In genomic region chr6:134917087-134917486, GRCm38 (mm10) we compare ENCODE assay signal across 8 mouse cellular contexts. TPM values are rescaled to one million over a fixed set of nuclear protein-coding genes. Genes with fewer than 3 reads are reported as not detected.
DNase-seq lines count a peak whose midpoint lies in the region; ATAC-seq and TF ChIP-seq lines count a peak whose summit lies in the region.

No protein-coding gene starts in this region.

- peaks cover 24% of the 10 kb centered on the region for H3K27me3 ChIP-seq in embryonic facial prominence, embryonic 10.5 days (replicated peaks; ENCODE audit: low read depth, poor library complexity, severe bottlenecking)
- H3K27me3 ChIP-seq in heart, embryonic 13.5 days (replicated peaks), result 0 out of 2 replicates have a peak, but pooled peaks cover 6% of the 10 kb centered on the region
- no peaks in the 10 kb centered on the region for H3K27me3 ChIP-seq in kidney, embryonic 16.5 days (ENCODE audit: insufficient read depth, low read length)
- H3K27me3 ChIP-seq in lung, embryonic 14.5 days (ENCODE audit: insufficient read depth, low read length), result no peaks in the 10 kb centered on the region

- DNase-seq in B cell, adult 2 months, result peak; percentile 40 to 47
- DNase-seq in NIH3T3 (ENCODE audit: low read depth), result peak; percentile 76
- DNase-seq in embryonic facial prominence, embryonic 10.5 days (ENCODE audit: low spot score), result peak; percentile 62
- peak; percentile 80 for DNase-seq in lung, embryonic 14.5 days
- DNase-seq in ovary, adult 18-20 months (ENCODE audit: low spot score), result peak; percentile 57
- peak; percentile 61 for DNase-seq in yolk sac, embryonic 10.5 days (ENCODE audit: low spot score)

- no peak for ATAC-seq in heart, embryonic 13.5 days (ENCODE audit: extremely low read depth, insufficient number of reproducible peaks, low FRiP score, low TSS enrichment)
- ATAC-seq in kidney, embryonic 16.5 days (ENCODE audit: low FRiP score, low TSS enrichment), result 0 out of 2 replicates have a peak, but pooled peaks have one; percentile 27
- ATAC-seq in lung, embryonic 14.5 days (ENCODE audit: insufficient read depth), result no peak

- WGBS in embryonic facial prominence, embryonic 10.5 days, result 1% methylated on average over 11 of the region's 11 CpGs
- WGBS in heart, embryonic 13.5 days, result 2% methylated on average over 11 of the region's 11 CpGs
- 1% methylated on average over 11 of the region's 11 CpGs for WGBS in kidney, embryonic 16.5 days
- 2% methylated on average over 11 of the region's 11 CpGs for WGBS in lung, embryonic 14.5 days

- TF ChIP-seq CTCF in lung, embryonic 14.5 days (IDR thresholded peaks at IDR 0.05; ENCODE audit: low read depth), result no peak

- no peaks in the 10 kb centered on the region for H3K9me3 ChIP-seq in embryonic facial prominence, embryonic 10.5 days
- H3K9me3 ChIP-seq in heart, embryonic 13.5 days, result no peaks in the 10 kb centered on the region
- H3K9me3 ChIP-seq in kidney, embryonic 16.5 days (ENCODE audit: low read length), result no peaks in the 10 kb centered on the region
- no peaks in the 10 kb centered on the region for H3K9me3 ChIP-seq in lung, embryonic 14.5 days (ENCODE audit: low read depth, low read length)

- H3K9ac ChIP-seq in heart, embryonic 13.5 days, result peak overlapping the region; percentile 83
- H3K9ac ChIP-seq in kidney, embryonic 16.5 days (replicated peaks; ENCODE audit: low read length), result peak overlapping the region; percentile 77
- H3K9ac ChIP-seq in lung, embryonic 14.5 days, result peak overlapping the region; percentile 32

- peaks cover 2% of the 10 kb centered on the region; the same call in 1 of the 2 replicates for H3K36me3 ChIP-seq in embryonic facial prominence, embryonic 10.5 days (replicated peaks)
- peaks cover 2% of the 10 kb centered on the region; the same call in 1 of the 2 replicates for H3K36me3 ChIP-seq in heart, embryonic 13.5 days
- no peaks in the 10 kb centered on the region for H3K36me3 ChIP-seq in kidney, embryonic 16.5 days (ENCODE audit: insufficient read depth, low read length)
- H3K36me3 ChIP-seq in lung, embryonic 14.5 days (ENCODE audit: insufficient read depth), result 0 out of 2 replicates have a peak, but pooled peaks cover 2% of the 10 kb centered on the region

- H3K4me1 ChIP-seq in embryonic facial prominence, embryonic 10.5 days, result peaks cover 39% of the 10 kb centered on the region
- peaks cover 18% of the 10 kb centered on the region for H3K4me1 ChIP-seq in heart, embryonic 13.5 days
- peaks cover 13% of the 10 kb centered on the region for H3K4me1 ChIP-seq in kidney, embryonic 16.5 days (ENCODE audit: insufficient read depth, low read length)
- H3K4me1 ChIP-seq in lung, embryonic 14.5 days (ENCODE audit: insufficient read depth), result peaks cover 5% of the 10 kb centered on the region

- peak overlapping the region; percentile 92 for H3K4me2 ChIP-seq in heart, embryonic 13.5 days
- H3K4me2 ChIP-seq in kidney, embryonic 16.5 days (replicated peaks; ENCODE audit: low read depth, low read length), result peak overlapping the region; percentile 95
- H3K4me2 ChIP-seq in lung, embryonic 14.5 days, result peak overlapping the region; percentile 88

- peak overlapping the region; percentile 71 for H3K27ac ChIP-seq in embryonic facial prominence, embryonic 10.5 days (replicated peaks)
- peak overlapping the region; percentile 60; the same call in 1 of the 2 replicates for H3K27ac ChIP-seq in heart, embryonic 13.5 days (replicated peaks)
- H3K27ac ChIP-seq in kidney, embryonic 16.5 days (ENCODE audit: low read length), result peak overlapping the region; percentile 82
- H3K27ac ChIP-seq in lung, embryonic 14.5 days (ENCODE audit: low read depth), result no peak overlapping the region; the same call in 1 of the 2 replicates

- H3K4me3 ChIP-seq in embryonic facial prominence, embryonic 10.5 days, result peak overlapping the region; percentile 60
- peak overlapping the region; percentile 66 for H3K4me3 ChIP-seq in heart, embryonic 13.5 days
- H3K4me3 ChIP-seq in kidney, embryonic 16.5 days (ENCODE audit: low read length), result peak overlapping the region; percentile 49
- H3K4me3 ChIP-seq in lung, embryonic 14.5 days (ENCODE audit: low read depth, low read length), result peak overlapping the region; percentile 45

RNA-seq across cellular contexts. Expression of gene Cdkn1b, which starts 3.1 kb away (rescaled TPM):
- 15.3 and 16.7 TPM in 2 replicates for polyA plus RNA-seq in embryonic facial prominence, embryonic 10.5 days (2016; fragmentation: Nextera tagmentation; extraction: Ambion mirVana)
- polyA plus RNA-seq in heart, embryonic 13.5 days (2015; fragmentation: Nextera tagmentation; extraction: Ambion mirVana), result 14.4 and 17.4 TPM in 2 replicates
- polyA plus RNA-seq in kidney, embryonic 16.5 days (2015; fragmentation: Nextera tagmentation; extraction: Ambion mirVana), result 13.4 and 15.1 TPM in 2 replicates
- polyA plus RNA-seq in lung, embryonic 14.5 days (2014; fragmentation: Nextera tagmentation; extraction: Ambion mirVana), result 12.0 and 13.9 TPM in 2 replicates

RNA-seq across cellular contexts. Expression of gene Gpr19, which starts 18.7 kb away (rescaled TPM):
- polyA plus RNA-seq in embryonic facial prominence, embryonic 10.5 days (2016; fragmentation: Nextera tagmentation; extraction: Ambion mirVana), result 14.5 and 16.1 TPM in 2 replicates
- 8.5 and 8.6 TPM in 2 replicates for polyA plus RNA-seq in heart, embryonic 13.5 days (2015; fragmentation: Nextera tagmentation; extraction: Ambion mirVana)
- polyA plus RNA-seq in kidney, embryonic 16.5 days (2015; fragmentation: Nextera tagmentation; extraction: Ambion mirVana), result 13.5 and 13.6 TPM in 2 replicates
- 9.6 and 10.8 TPM in 2 replicates for polyA plus RNA-seq in lung, embryonic 14.5 days (2014; fragmentation: Nextera tagmentation; extraction: Ambion mirVana)

Comparison
In these comparisons a context has a peak if more than half of its experiments do, and no peak if none do; other contexts are left out.
1. H3K9ac ChIP-seq: peak in every context shown above with its lines; median percentile 83 in heart, embryonic 13.5 days; 77 in kidney, embryonic 16.5 days; 32 in lung, embryonic 14.5 days.